ENCODE assay signal across 13 mouse cellular contexts in genomic region chr19:23578606-23579355, GRCm38 (mm10).
DNase-seq lines count a peak whose midpoint lies in the region; ATAC-seq lines count a peak whose summit lies in the region.
"Had no signal": no experiment of that assay in that cellular context is flagged by ENCODE, and none has a peak within 500 bp of the region (broad histone marks: within the 10 kb centered on the region; RNA-seq: fewer than 3 reads in every experiment).

No protein-coding gene starts in this region.

- no peak overlapping the region for H3K27ac ChIP-seq in hindbrain, embryonic 16.5 days (ENCODE audit: low read depth, low read length)
- no peak overlapping the region for H3K27ac ChIP-seq in hindbrain, embryonic 12.5 days
- H3K27ac ChIP-seq: embryonic facial prominence, embryonic 15.5 days; kidney, postnatal 0 days; lung, embryonic 15.5 days had no signal

- no peaks in the 10 kb centered on the region for H3K27me3 ChIP-seq in hindbrain, embryonic 16.5 days (replicated peaks; ENCODE audit: control insufficient read depth, insufficient read depth, low read length)
- no peaks in the 10 kb centered on the region for H3K27me3 ChIP-seq in hindbrain, embryonic 12.5 days
- H3K27me3 ChIP-seq: embryonic facial prominence, embryonic 15.5 days; lung, embryonic 15.5 days had no signal

- DNase-seq in cerebellum, adult 11 months = peak; percentile 60
- peak; percentile 61 for DNase-seq in cerebellum, postnatal 36 days
- peak; percentile 45 for DNase-seq in retina, embryonic 14.5 days (ENCODE audit: low spot score)
- no peak for DNase-seq in lung, postnatal 4 days
- DNase-seq in ovary, adult 18-20 months (ENCODE audit: low spot score) = no peak
- DNase-seq: gastrocnemius, postnatal 25 days; heart, postnatal 10 days; midbrain, embryonic 14.5 days had no signal

- no peaks in the 10 kb centered on the region for H3K9me3 ChIP-seq in hindbrain, embryonic 16.5 days (ENCODE audit: control insufficient read depth, low read length)
- H3K9me3 ChIP-seq in hindbrain, embryonic 12.5 days (replicated peaks) = no peaks in the 10 kb centered on the region
- H3K9me3 ChIP-seq: embryonic facial prominence, embryonic 15.5 days; lung, embryonic 15.5 days had no signal

- H3K9ac ChIP-seq in hindbrain, embryonic 16.5 days (ENCODE audit: low read depth, low read length) = no peak overlapping the region
- no peak overlapping the region for H3K9ac ChIP-seq in hindbrain, embryonic 12.5 days
- H3K9ac ChIP-seq: embryonic facial prominence, embryonic 15.5 days; lung, embryonic 15.5 days had no signal

- WGBS in hindbrain, embryonic 16.5 days = 66% methylated on average over 11 of the region's 11 CpGs
- 86% methylated on average over 11 of the region's 11 CpGs for WGBS in hindbrain, embryonic 12.5 days

- H3K4me2 ChIP-seq in hindbrain, embryonic 16.5 days (ENCODE audit: low read length) = no peak overlapping the region
- no peak overlapping the region for H3K4me2 ChIP-seq in hindbrain, embryonic 12.5 days (replicated peaks)
- H3K4me2 ChIP-seq: embryonic facial prominence, embryonic 15.5 days; lung, embryonic 15.5 days had no signal

- no peak overlapping the region for H3K4me3 ChIP-seq in hindbrain, embryonic 16.5 days (ENCODE audit: low read length)
- no peak overlapping the region for H3K4me3 ChIP-seq in hindbrain, embryonic 12.5 days
- H3K4me3 ChIP-seq: embryonic facial prominence, embryonic 15.5 days; lung, embryonic 15.5 days had no signal

- H3K36me3 ChIP-seq in hindbrain, embryonic 16.5 days (ENCODE audit: control insufficient read depth, insufficient read depth, low read length) = no peaks in the 10 kb centered on the region
- no peaks in the 10 kb centered on the region for H3K36me3 ChIP-seq in hindbrain, embryonic 12.5 days
- H3K36me3 ChIP-seq: embryonic facial prominence, embryonic 15.5 days; lung, embryonic 15.5 days had no signal

- no peaks in the 10 kb centered on the region for H3K4me1 ChIP-seq in hindbrain, embryonic 16.5 days (ENCODE audit: control insufficient read depth, insufficient read depth, low read depth, low read length)
- no peaks in the 10 kb centered on the region for H3K4me1 ChIP-seq in hindbrain, embryonic 12.5 days
- H3K4me1 ChIP-seq: embryonic facial prominence, embryonic 15.5 days; lung, embryonic 15.5 days had no signal

- peak; percentile 70 for ATAC-seq in hindbrain, embryonic 16.5 days
- ATAC-seq in hindbrain, embryonic 12.5 days (ENCODE audit: low FRiP score) = no peak

Comparison
In these comparisons a context has a peak if more than half of its experiments do, and no peak if none do; other contexts are left out.
1. DNase-seq: peak in cerebellum, adult 11 months (single experiment), cerebellum, postnatal 36 days (2 of 2) and retina, embryonic 14.5 days (single experiment); none in lung, postnatal 4 days (0 of 2) and ovary, adult 18-20 months (single experiment).